Mouse (Mus musculus) ES-Bruce4 (cell line): Measurements from ENCODE around the gene Gm10718.
"Not testable (repeated sequence)": the region's sequence is repeated elsewhere in the genome, so short reads cannot be mapped to it uniquely, and the experiment has no call there.

ENCODE experiments used
- CTCF ChIP-seq: IDR thresholded peaks from one replicate; pipeline ENCODE4 v1.8.1; 2011; ENCODE audit warnings: low read depth, low read length
- EP300 ChIP-seq: IDR thresholded peaks from 2 replicates; pipeline ENCODE4 v1.6.1; 2011; ENCODE audit warnings: low read depth, low read length; ENCODE audit not compliant: insufficient read depth
- POLR2A ChIP-seq: IDR thresholded peaks from one replicate; pipeline ENCODE4 v1.8.1; 2011; ENCODE audit warnings: low read length; ENCODE audit not compliant: insufficient read depth

DNA sequence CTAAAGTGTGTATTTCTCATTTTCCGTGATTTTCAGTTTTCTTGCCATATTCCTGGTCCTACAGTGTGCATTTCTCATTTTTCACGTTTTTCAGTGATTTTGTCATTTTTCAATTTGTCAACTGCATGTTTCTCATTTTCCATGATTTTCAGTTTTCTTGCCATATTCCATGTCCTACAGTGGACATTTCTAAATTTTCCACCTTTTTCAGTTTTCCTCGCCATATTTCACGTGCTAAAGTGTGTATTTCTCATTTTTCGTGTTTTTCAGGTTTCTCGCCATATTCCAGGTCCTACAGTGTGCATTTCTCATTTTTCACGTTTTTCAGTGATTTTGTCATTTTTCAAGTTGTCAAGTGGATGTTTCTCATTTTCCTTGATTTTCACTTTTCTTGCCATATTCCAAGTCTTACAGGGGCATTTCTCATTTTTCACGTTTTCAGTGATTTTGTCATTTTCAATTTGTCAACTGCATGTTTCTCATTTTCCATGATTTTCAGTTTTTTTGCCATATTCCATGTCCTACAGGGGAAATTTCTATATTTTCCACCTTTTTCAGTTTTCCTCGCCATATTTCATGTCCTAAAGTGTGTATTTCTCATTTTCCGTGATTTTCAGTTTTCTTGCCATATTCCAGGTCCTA, 7.5 kb downstream of the Gm10718 start:
- not testable (repeated sequence) for TF ChIP-seq POLR2A, EP300, CTCF
